Mouse (Mus musculus) heart, postnatal 10 days (tissue): ENCODE data around the gene Nutf2-ps1. TPM values are rescaled to one million over a fixed set of nuclear protein-coding genes. Genes with fewer than 3 reads are reported as not detected.

Experiments
- total RNA-seq, 2 experiments: library from RNA; stranded (reverse); gene quantifications; 2 replicates each; pipeline ENCODE4 v1.2.3; 2021

Nutf2-ps1 gene
- total RNA-seq, 2 experiments from 2014 or later = 81.9 to 104 TPM

Other genes starting within 250 kb of the Nutf2-ps1 start
- gene Gm10197, start 217.3 kb downstream of the Nutf2-ps1 start, total RNA-seq = not detected
- gene Smndc1, start 198.5 kb downstream of the Nutf2-ps1 start, total RNA-seq = 10 to 100 TPM; 37.3 to 39.5 TPM
- 10 to 100 TPM; 10.3 to 14.2 TPM for gene Dusp5, start 60.0 kb downstream of the Nutf2-ps1 start, total RNA-seq
- gene Smc3, start 11.3 kb upstream of the Nutf2-ps1 start, total RNA-seq = 10 to 100 TPM; 26.3 to 29.6 TPM
- gene Rbm20, start 88.2 kb upstream of the Nutf2-ps1 start, total RNA-seq = 100 to 1,000 TPM; 257 to 294 TPM